Mouse (Mus musculus) brain, embryonic 14.5 days (tissue): ENCODE results near the gene Hist1h2bb. TPM values are rescaled to one million over a fixed set of nuclear protein-coding genes. Genes with fewer than 3 reads are reported as not detected.

Source experiments
- DNase-seq: peaks from one replicate; pipeline ENCODE4 v3.0.0-alpha.2; 2011; ENCODE audit warnings: low read depth
- CTCF ChIP-seq: fragments of 200-500 bp; IDR thresholded peaks from 2 replicates; pipeline ENCODE4 v1.5.1; 2012; ENCODE audit warnings: inconsistent platforms, mild to moderate bottlenecking, moderate library complexity, borderline replicate concordance; ENCODE audit not compliant: insufficient read depth, insufficient read length; ENCODE audit errors: extremely low read depth
- POLR2A ChIP-seq: fragments of 200-500 bp; IDR thresholded peaks from 2 replicates; pipeline ENCODE4 v1.6.1; 2012; ENCODE audit warnings: mild to moderate bottlenecking, inconsistent platforms, borderline replicate concordance; ENCODE audit not compliant: poor library complexity, insufficient read depth, insufficient read length, severe bottlenecking; ENCODE audit errors: extremely low read depth
- polyA plus RNA-seq: library from polyadenylated mRNA; depleted of rRNA; stranded (reverse); fragments of >200 nt; gene quantifications from 2 replicates; pipeline ENCODE4 v1.2.3, GENCODE M21; 2012

Hist1h2bb gene
- polyA plus RNA-seq, 1 experiment = 17.5 TPM

GRCm38 (mm10) chr13:23732156-23732804 is 14.3 kb upstream of the Hist1h2bb start:
- peak; percentile 77 for DNase-seq
- TF ChIP-seq CTCF = peak; percentile 75; the same call in 1 of the 2 replicates
- no peak for TF ChIP-seq POLR2A

- TF ChIP-seq POLR2A = no peak
- no peak for TF ChIP-seq CTCF
- no peak for DNase-seq
These were observed 9.4 kb upstream of the Hist1h2bb start for GRCm38 (mm10) chr13:23737091-23737490.

GRCm38 (mm10) chr13:23738041-23738440 is 8.5 kb upstream of the Hist1h2bb start:
- DNase-seq = no peak
- TF ChIP-seq POLR2A = no peak
- no peak for TF ChIP-seq CTCF

DNA sequence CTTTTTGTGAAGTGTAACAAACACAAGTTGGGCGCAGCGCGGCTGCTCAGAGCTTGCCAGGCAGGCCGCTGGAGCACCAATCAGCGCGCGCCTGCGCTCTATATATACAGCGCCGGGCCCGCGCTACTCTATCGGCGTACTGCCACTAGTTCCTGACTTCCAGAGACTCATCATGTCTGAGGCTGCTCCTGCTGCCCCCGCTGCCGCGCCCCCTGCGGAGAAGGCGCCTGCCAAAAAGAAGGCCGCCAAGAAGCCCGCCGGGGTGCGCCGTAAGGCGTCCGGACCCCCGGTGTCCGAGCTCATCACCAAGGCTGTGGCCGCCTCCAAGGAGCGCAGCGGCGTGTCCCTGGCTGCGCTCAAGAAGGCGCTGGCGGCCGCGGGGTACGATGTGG is 7.9 kb upstream of the Hist1h2bb start, which contains the start of gene Hist1h1c:
TSS of gene Hist1h1c (plus strand) at position 132 of the 392 bp plus-strand sequence.
- TF ChIP-seq POLR2A (peak; percentile 83; the same call in 1 of the 2 replicates), CTCF (no peak)
- DNase-seq = peak; percentile 97

DNA sequence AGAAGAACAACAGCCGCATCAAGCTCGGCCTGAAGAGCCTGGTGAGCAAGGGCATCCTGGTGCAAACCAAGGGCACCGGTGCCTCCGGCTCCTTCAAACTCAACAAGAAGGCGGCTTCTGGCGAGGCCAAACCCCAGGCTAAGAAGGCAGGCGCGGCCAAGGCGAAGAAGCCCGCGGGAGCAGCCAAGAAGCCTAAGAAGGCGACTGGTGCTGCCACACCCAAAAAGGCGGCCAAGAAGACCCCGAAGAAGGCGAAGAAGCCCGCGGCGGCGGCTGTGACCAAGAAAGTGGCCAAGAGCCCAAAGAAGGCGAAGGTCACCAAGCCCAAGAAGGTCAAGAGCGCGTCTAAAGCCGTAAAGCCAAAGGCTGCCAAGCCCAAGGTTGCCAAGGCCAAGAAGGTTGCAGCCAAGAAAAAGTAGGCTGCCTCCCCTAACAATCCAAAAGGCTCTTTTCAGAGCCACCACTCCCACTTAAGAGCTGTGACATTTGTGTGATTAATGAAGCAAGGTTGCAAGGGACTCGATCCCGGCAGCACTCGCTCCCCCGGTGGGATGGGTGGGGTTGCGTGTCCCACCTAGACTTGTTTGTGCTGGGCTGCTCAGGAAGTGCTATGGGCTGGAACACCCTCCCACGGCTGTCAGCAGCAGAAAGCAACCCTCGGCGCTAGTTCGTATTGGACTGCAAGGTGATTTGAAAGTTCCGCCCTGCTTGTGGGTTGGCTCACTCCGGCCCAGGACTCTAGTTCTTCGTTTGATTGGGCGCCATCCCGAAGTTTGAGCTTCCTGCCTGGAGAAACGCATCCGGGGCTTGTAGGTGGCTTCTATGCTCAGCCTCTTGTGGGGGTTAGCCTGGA is 7.2 kb upstream of the Hist1h2bb start:
- DNase-seq = peak; percentile 98
- TF ChIP-seq CTCF = no peak
- peak; percentile 67; the same call in 1 of the 2 replicates for TF ChIP-seq POLR2A

DNA sequence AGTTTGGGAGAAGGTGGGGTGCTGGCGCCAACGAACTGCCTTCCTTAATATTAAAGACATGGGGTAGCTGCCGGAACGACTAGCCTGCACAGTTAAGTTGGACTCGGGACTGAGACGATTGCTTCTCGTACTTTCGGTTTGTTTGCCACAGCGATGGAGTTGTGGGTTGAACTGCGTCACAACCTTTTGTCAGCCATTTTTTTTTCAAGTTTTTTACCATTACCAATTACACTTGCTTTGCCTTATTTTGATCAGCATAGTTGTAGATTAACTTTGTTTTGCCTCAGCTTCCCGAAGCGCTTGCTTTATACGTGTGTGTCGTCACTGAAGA is 6.6 kb upstream of the Hist1h2bb start:
- no peak for DNase-seq
- TF ChIP-seq POLR2A (no peak), CTCF (no peak)

- DNase-seq = no peak
- TF ChIP-seq CTCF = no peak
- TF ChIP-seq POLR2A = no peak
These were observed 6.2 kb upstream of the Hist1h2bb start for GRCm38 (mm10) chr13:23740256-23740840.

GRCm38 (mm10) chr13:23740910-23741309 is 5.6 kb upstream of the Hist1h2bb start:
- no peak for DNase-seq
- no peak for TF ChIP-seq POLR2A
- no peak for TF ChIP-seq CTCF

- TF ChIP-seq POLR2A = no peak
- no peak for TF ChIP-seq CTCF
- no peak for DNase-seq
These were observed 4.5 kb upstream of the Hist1h2bb start for GRCm38 (mm10) chr13:23742007-23742406.

- TF ChIP-seq CTCF (no peak), POLR2A (no peak)
- no peak for DNase-seq
These were observed 3.3 kb upstream of the Hist1h2bb start for GRCm38 (mm10) chr13:23743215-23743614.

DNA sequence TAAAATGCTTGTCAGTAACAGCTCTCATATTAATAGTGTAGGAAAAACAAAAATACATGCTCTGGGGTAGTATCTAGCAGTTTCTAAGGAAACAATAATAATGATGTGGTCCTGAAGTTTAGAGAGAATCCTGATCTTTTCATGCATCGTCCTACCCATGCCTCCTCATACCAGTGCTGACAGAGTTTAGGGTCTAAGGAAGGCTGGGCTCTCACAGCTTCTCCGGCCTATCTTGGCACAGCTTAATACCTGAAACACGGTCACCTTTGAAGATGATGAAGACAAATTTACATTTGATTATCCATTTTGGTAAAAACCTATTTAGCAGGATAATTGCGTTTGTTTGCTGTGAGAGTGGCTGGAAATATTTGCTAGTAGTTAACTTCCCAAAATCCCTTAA is 2.6 kb upstream of the Hist1h2bb start:
- no peak for TF ChIP-seq POLR2A
- TF ChIP-seq CTCF = no peak
- DNase-seq = no peak
